Mouse (Mus musculus): Measurements from ENCODE around the gene Manbal.

DNA sequence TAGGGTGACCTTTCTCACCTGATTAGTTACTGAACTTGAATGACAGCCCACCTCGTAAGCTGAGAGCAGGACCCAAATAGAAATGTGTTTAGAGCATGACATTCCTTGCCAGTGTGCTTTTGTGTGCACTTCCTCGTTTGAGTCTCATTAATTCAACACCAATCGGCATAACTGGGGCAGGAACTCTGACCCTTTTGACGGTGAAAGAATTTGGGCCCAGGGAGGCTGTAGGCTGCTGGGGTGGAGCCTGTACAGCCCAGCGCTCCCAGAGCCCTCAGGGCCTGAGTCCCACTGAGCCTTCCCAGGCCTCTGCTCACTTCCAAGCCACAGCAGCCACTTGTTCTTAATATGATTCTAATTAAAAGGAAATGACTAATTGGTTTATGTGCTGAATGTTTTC is 46.5 kb upstream of the Manbal start:
- TF ChIP-seq CTCF (IDR thresholded peaks at IDR 0.05; ENCODE audit: low read depth) = no peak
- TF ChIP-seq EP300 (IDR thresholded peaks at IDR 0.05; ENCODE audit: low read depth) = no peak
